ENCODE assay signal across 8 mouse cellular contexts in genomic region chr9:66069583-66069982, GRCm38 (mm10). TPM values are rescaled to one million over a fixed set of nuclear protein-coding genes. Genes with fewer than 3 reads are reported as not detected.
A peak's percentile ranks its signal among the peaks of the same experiment; 100 is the strongest.
DNase-seq lines count a peak whose midpoint lies in the region; ATAC-seq and TF ChIP-seq lines count a peak whose summit lies in the region.

Gene Snx22 (minus strand): TSS chr9:66069719.

- DNase-seq in ES-E14 (ENCODE audit: low read depth, low spot score), result peak; percentile 84
- DNase-seq in cerebellum, adult 11-12 months, result peak; percentile 86
- peak; percentile 73 to 83 for DNase-seq in heart, postnatal 14 days
- DNase-seq in large intestine, adult 2 months (ENCODE audit: low read depth, low spot score), result peak; percentile 73
- DNase-seq in testis, postnatal 14 days (ENCODE audit: low spot score), result peak; percentile 73

- in situ Hi-C loops in ES-E14 (cut with MboI; ENCODE audit: low sequenced_read_pairs in 2 of 2, unreplicated experiment in 2 of 2), result no loop called here

- H3K27ac ChIP-seq in ES-E14 (ENCODE audit: insufficient read depth, low read depth, low read length, poor library complexity, severe bottlenecking), result no peak within 1 kb of the TSS
- H3K27ac ChIP-seq in forebrain, embryonic 15.5 days (replicated peaks), result no peak within 1 kb of the TSS
- H3K27ac ChIP-seq in lung, embryonic 15.5 days, result no peak within 1 kb of the TSS

- peak within 1 kb of the TSS; percentile 77 to 80 for H3K4me3 ChIP-seq in ES-E14 (ENCODE audit: insufficient read depth in 1 of 2, low read depth in 1 of 2, low read length in 2 of 2, poor library complexity in 1 of 2, severe bottlenecking in 1 of 2)
- H3K4me3 ChIP-seq in forebrain, embryonic 15.5 days, result peak within 1 kb of the TSS; percentile 55
- H3K4me3 ChIP-seq in lung, embryonic 15.5 days, result peak within 1 kb of the TSS; percentile 53

- H3K4me1 ChIP-seq in ES-E14 (ENCODE audit: control insufficient read depth in 2 of 2, insufficient read depth in 2 of 2, low read length in 2 of 2, poor library complexity in 1 of 2), result peaks cover 2 to 6% of the 10 kb centered on the region in 2 experiments; a peak in 1 of 4 replicates
- peaks cover 14% of the 10 kb centered on the region for H3K4me1 ChIP-seq in forebrain, embryonic 15.5 days
- peaks cover 14% of the 10 kb centered on the region for H3K4me1 ChIP-seq in lung, embryonic 15.5 days

- peak within 1 kb of the TSS; percentile 95 for H3K4me2 ChIP-seq in forebrain, embryonic 15.5 days (replicated peaks)
- peak within 1 kb of the TSS; percentile 97 for H3K4me2 ChIP-seq in lung, embryonic 15.5 days

- no peaks in the 10 kb centered on the region for H3K9me3 ChIP-seq in ES-E14 (ENCODE audit: control insufficient read depth, insufficient read depth, low read depth, low read length)
- 0 out of 2 replicates have a peak, but pooled peaks cover 3% of the 10 kb centered on the region for H3K9me3 ChIP-seq in forebrain, embryonic 15.5 days
- H3K9me3 ChIP-seq in lung, embryonic 15.5 days, result no peaks in the 10 kb centered on the region

- WGBS in forebrain, embryonic 15.5 days, result under 1% methylated on average over 22 of the region's 22 CpGs
- WGBS in large intestine, adult 2 months, result under 1% methylated on average over 22 of the region's 22 CpGs
- 2% methylated on average over 22 of the region's 22 CpGs for WGBS in lung, embryonic 15.5 days

- intact Hi-C loops in heart, postnatal 14 days (cut with DNase I), result no loop called here

- H3K27me3 ChIP-seq in forebrain, embryonic 15.5 days, result 0 out of 2 replicates have a peak, but pooled peaks cover 13% of the 10 kb centered on the region
- peaks cover 23% of the 10 kb centered on the region; the same call in 1 of the 2 replicates for H3K27me3 ChIP-seq in lung, embryonic 15.5 days

- ATAC-seq in forebrain, embryonic 15.5 days (replicated peaks), result peak; percentile 78
- peak; percentile 89 for ATAC-seq in lung, embryonic 15.5 days (ENCODE audit: borderline replicate concordance, extremely low read depth, low FRiP score, low TSS enrichment)
- ATAC-seq in neutrophil, adult 5-6 weeks (ENCODE audit: extremely low read depth, insufficient number of reproducible peaks, low FRiP score, poor library complexity, severe bottlenecking), result peak; percentile 48; the same call in 1 of the 2 replicates

- H3K36me3 ChIP-seq in ES-E14 (ENCODE audit: control insufficient read depth, insufficient read depth, low read length, poor library complexity, severe bottlenecking), result peaks cover 17% of the 10 kb centered on the region
- H3K36me3 ChIP-seq in forebrain, embryonic 15.5 days, result peaks cover 23% of the 10 kb centered on the region
- peaks cover 22% of the 10 kb centered on the region for H3K36me3 ChIP-seq in lung, embryonic 15.5 days

- H3K9ac ChIP-seq in ES-E14 (ENCODE audit: insufficient read depth, low read depth, low read length, poor library complexity, severe bottlenecking), result peak within 1 kb of the TSS; percentile 69
- peak within 1 kb of the TSS; percentile 60 for H3K9ac ChIP-seq in forebrain, embryonic 15.5 days (replicated peaks)
- peak within 1 kb of the TSS; percentile 50 for H3K9ac ChIP-seq in lung, embryonic 15.5 days

TF ChIP-seq in ES-E14, 5 proteins besides CTCF, POLR2A, EP300 and RAD21:
- TF ChIP-seq CHD2 (IDR thresholded peaks at IDR 0.05; ENCODE audit: low read depth, low read length) (no peak), ZC3H11A (IDR thresholded peaks at IDR 0.05; ENCODE audit: borderline replicate concordance, low read depth, low read length) (no peak), HCFC1 (IDR thresholded peaks at IDR 0.05; ENCODE audit: borderline replicate concordance, insufficient read depth, low read length) (no peak), ZNF384 (IDR thresholded peaks at IDR 0.05; ENCODE audit: low read depth, low read length) (no peak)

RNA-seq across cellular contexts. Expression of gene Snx22, which starts in this region (rescaled TPM):
- total RNA-seq in ES-E14 (2012; rRNA removed), result 13.1 and 17.9 TPM in 2 replicates
- 5.2 and 6.2 TPM in 2 replicates for polyA plus RNA-seq in forebrain, embryonic 15.5 days (2015; fragmentation: Nextera tagmentation; extraction: Ambion mirVana)
- total RNA-seq in heart, postnatal 14 days (2021), result 1 to 10 TPM in 1 of 2 experiments, under 1 TPM in 1; 0.90 to 1.0 TPM
- polyA plus RNA-seq in large intestine, adult 2 months (2012; rRNA removed), result 1.0 and 1.4 TPM in 2 replicates
- 9.8 and 10.6 TPM in 2 replicates for polyA plus RNA-seq in lung, embryonic 15.5 days (2015; fragmentation: Nextera tagmentation; extraction: Ambion mirVana)
- 0.58 and 0.74 TPM in 2 replicates for total RNA-seq in neutrophil, adult 5-6 weeks (2017)

Comparison
In these comparisons a context has a peak if more than half of its experiments do, and no peak if none do; other contexts are left out.
1. Peak in ATAC-seq in neutrophil, adult 5-6 weeks; RNA of the gene not detected or under 1 TPM.